Mouse (Mus musculus) heart, postnatal 4 days (tissue): ENCODE data around the gene Ldhal6b. TPM values are rescaled to one million over a fixed set of nuclear protein-coding genes. Genes with fewer than 3 reads are reported as not detected.
A peak's percentile ranks its signal among the peaks of the same experiment; 100 is the strongest.

ENCODE experiments used
- DNase-seq: peaks from one replicate; pipeline ENCODE4 v3.0.0; 2021
- total RNA-seq, 2 experiments: library from RNA; stranded (reverse); gene quantifications; 2 replicates each; pipeline ENCODE4 v1.2.3; 2021

Gene Ldhal6b
- total RNA-seq, 2 experiments from 2014 or later, result 1.0 to 1.3 TPM

DNA sequence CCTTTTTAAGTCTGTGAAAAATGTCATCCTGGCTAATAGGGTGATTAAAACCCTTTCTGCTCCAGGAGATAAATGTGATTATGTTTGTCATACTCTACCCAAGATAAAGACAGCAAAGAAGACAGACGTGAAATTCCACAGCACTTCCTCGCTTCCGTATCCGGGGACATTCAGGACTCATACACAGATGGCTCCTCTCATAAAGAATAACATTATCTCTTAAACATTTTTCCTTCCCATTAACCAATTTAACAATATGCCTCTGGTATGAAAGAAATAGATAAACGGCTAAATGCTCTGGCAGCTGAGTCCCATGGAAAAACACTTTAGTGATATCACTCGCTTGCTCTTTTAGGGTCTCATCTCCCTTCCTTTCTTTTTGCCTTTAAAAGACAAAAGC, 11.5 kb downstream of the Ldhal6b start:
- DNase-seq, result no peak

DNA sequence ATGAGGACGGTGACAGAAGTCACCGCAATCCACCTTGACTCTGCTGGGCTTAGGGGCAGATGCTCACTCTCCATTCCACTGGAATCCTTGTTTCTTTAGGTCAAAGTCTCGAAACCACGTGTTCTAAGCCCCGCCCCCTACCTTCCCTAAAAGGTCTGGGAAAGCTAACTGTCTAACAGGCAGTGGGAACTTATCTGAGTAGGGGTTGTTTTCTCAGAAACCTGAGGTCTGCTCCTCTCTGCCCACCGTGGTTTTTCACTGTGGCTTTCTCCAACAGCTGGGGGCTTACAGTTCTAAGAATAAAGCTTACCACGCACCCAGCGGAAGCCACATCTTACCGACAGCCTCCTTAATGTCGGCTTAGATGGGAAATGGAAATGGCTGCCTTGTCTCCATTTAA, 12.0 kb downstream of the Ldhal6b start:
- DNase-seq, result no peak

DNA sequence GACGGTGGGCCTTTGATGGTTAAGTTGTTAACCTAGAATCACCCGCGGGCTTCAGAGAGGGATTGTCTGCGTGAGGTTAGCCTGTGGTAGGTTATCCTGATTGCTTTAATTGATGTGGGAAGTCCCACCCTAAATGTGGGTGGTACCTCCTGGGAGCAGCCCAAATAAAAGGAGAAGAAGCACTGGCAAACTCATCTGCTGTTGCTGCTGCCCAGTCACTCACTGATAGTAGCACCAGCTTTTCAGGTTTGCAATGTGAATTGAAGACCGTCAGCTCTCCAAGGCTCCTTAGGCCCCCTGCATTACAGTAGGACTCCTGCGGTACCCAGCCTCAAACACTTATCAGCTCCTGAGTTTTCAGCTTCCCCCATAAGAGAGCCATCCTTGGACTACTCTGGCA, 14.7 kb downstream of the Ldhal6b start:
- DNase-seq, result no peak

DNA sequence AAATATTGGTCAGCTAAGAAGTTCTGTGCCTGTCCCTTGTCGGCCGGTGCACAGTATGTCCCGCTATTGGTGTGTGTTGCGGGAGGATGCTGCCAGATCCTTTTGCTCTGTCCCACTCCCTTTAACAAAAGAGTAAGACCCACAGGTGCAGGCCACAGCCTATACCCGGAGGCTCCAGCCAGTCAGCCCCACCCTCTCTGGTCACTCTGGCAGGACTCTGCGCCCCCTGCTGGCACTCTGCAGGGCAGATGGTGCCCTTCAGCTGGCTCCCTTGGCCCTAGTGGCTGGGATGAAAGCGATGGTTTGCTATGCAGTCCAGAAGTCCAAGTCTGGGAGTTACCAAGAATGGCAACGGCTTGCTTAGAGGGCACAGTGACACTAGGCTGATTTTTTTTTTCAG, 15.9 kb downstream of the Ldhal6b start:
- DNase-seq, result peak; percentile 86

DNA sequence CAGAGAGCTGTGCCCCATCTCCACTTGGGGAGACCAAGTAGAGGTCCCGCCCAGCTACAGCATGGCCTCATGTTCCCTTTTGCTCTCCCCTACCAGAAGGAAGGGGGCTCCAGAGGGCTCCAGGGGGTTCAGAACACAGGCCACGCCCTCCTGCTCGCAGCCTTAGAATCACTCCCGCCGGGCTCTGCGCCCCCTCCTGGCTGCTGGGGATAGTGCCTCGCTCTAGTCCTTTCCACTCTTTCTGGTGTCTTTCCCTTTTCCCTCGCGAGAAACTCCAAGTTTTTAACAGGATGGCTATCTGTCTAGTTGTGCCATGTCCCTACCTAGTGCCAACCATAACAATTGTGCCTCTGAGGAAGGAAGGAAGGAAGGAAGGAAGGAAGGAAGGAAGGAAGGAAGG, 16.5 kb downstream of the Ldhal6b start:
- DNase-seq, result peak; percentile 83

DNA sequence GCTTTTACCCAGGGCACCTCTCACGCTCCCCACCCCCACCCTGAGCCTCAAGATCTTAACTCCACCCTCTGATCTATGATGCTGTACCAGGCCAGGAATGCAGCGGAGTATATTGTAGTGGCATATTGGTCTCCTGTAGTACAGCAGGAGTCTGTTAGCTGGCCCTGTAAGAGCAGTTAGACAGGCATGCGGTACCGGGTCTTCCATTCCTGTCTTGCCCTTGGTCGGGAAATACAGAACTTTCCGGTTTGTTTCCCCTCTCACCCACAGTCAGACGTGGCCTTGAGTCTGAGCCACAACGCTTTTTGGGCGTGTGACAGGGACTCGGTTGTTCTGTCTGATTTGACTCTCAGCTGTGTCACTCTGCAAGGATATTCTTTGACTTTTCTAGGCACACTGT, 17.3 kb downstream of the Ldhal6b start:
- no peak for DNase-seq

DNA sequence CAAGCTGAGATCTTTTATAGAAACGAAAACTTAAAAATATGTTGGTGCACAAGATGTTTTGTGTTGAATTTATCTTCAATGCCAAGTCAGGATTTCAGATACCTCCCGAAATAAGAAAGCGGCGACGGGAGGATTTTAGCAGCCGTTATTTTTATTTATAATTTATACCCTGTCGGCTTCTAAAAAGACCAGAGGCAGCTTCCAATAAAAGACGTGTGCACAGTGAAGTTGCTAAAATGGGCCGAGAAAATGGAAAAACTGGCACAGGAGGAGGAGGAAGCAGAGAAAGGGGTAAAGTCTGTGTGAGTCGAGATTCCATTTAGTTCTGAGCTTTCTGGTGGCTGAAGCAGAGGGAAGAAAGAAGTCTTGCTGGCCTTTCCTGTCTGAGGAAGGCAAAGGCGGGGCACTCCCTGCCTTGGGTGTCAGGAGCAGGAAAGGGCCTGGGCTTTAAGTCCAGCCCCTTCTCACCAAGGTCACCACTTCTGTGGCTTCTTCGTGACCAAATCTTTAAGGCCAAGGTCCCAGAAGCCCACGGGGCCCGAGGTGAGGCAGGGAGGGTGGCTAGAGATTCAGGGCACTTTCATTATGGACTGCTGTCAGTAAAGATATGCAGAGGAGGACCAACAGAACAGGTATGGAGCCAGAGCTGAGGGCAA, 18.0 kb downstream of the Ldhal6b start:
- DNase-seq, result no peak

DNA sequence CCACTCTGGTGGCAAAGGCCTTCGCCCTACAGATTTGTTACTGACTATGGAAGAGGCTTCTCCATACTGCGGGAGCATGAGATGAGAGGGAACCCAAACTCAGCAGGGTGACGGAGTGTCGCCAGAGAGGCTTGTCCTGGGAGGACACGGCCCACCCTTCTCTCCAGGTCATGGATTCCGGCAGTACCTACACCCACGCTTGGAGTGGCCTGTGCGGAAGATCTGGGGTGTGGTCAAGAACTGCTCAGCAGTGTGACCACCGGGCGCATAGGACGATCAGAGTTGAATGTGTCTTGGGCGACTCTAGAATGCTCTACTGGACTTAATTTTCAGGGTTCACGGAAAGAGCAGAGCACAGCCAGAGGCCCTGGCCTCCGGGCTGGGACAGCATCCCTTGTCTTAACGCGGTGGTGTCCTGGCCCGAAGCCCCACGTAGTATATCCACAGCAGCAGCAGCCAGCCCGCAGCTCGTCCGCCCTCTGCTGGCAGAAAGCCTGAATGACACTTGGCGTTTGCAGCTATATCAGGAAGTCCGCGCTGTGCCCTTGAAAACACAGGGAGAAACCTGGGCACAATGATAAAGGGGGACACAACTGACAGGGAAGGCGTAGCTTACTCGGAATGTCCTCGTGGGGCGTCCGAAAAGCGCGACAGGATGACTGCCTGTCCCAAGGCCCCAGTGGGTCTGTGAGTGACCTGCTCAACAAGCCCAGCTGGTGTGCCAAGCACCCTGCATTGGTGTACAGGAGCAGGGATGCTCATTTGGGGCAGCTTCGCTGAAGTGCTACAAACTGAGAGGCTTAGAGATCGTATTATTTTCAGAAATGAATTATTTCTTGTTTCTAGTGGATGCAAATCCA, 21.2 kb downstream of the Ldhal6b start:
- peak; percentile 94 for DNase-seq

DNA sequence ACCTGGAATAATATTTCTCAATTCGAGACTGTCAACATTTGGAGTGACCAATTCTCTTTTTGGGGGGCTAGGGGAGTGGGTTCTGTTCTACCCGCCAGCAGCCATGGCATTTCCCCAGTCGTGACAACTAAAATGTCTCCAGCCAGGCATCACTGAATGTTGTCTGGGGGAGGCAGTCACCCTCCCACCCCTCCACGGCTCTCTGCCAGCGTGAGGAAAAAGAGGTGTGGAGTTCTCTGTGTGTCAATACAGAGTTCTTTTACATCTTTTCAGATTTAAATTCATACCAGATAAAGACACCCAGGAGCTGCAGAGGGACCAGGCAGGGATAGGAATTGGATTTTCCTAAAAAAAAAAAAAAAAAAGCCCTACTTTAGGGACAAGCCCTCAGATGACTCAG, 22.4 kb downstream of the Ldhal6b start:
- no peak for DNase-seq

DNA sequence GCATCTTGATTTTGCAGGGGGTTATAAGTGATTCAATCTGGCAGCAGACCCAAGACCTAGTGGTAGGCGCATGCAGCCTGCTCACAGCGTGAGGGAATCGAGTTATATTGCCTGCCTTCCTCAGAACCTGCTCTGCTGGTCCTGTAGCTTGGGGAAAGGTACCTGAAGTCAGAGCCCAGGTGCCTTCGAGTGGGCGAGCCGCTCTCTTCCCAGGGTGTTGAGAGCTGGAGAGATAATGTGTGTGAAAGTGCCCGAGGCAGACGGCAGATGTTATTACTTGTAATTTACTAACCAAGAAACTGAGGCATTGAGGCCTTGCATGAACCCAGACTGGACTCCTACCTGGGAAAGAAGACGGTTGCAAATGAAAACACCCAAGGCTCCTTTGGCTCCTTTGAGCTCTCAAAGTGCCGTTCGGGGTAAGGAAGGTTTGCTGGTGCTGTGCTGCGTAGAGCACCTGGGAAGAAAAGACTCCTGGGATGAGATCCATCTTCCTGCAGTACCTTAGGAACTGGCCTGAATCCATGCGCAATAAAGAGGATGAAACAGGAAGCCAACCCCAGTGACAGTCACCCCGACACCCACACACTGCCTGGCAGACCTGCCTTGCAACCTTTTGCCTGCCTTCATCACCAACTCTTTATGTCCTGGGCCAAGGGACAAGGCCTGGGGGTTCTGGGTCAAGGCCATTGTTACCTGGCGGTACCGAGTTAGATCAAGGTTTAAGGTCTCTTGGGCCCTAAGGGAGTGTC, 22.9 kb downstream of the Ldhal6b start:
- no peak for DNase-seq

DNA sequence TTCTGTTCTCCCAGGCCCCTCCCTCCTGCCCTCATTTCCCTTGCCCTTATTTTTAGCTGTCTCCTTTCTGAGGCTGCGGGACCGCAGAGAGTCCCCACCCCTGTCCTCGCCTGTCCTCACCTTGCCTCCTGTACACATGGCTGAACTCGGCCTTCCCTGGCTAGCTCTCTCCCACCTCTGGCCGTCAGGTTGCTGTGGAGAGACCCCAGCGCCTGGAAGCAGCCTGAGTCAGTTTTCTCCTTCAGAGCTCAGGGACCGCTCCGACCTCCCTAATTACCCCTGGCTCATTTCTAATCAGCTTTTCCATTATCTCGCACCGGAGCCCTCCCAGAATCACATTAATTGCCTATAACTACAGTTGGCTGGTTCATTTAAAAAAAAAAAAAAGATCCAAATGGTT, 27.9 kb downstream of the Ldhal6b start:
- DNase-seq, result no peak

DNA sequence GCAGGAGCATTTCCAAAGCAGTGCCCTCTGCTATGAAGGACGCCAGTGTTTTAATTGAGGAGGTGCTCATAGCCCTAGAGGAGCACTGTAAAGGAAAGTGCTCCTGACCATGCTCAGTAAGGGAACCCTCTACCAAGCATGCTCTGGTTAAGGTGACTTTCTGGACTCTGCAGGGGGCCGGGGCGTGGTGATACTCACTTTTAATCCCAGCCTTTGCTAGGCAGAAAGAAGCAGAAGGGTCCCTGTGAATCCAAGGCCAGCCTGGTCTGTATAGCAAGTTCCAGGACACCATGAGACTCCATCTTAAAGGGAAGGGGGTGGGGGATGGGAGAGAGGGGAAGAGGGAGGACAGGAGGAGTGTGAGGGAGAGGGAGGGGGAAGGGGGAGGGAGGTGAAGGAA, 30.2 kb downstream of the Ldhal6b start:
- DNase-seq, result no peak

DNA sequence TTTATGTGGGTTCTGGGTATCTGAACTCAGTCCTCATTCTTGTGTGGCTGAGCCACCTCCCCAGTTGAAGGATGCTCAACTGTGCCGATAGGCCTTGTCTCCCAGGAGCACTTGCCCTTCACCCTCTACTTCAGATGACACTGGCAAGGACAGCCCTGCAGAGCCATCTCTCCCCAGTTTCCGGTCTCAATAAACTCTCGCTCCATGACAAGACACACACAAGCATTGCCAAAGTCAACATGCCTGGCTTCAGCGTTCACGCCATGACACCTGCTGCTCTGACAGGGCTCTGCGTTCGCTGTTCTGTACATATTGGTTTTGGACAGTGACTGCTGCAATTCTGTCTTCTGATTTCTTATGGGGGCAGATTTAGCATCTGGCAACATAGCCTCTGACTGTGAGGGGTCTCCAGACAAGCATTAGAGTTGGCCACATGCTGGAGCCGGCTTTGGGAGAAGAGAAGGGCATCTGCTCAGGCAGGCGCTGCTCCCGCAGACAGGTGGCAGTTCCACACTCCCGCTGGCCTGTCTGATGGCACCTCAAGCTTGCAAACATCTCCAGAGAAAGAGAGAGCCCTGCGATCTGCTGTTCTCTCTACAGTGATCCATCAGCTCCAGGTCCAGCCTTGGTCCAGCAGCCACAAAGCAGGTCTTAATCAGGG, 31.6 kb downstream of the Ldhal6b start:
- DNase-seq, result no peak

DNA sequence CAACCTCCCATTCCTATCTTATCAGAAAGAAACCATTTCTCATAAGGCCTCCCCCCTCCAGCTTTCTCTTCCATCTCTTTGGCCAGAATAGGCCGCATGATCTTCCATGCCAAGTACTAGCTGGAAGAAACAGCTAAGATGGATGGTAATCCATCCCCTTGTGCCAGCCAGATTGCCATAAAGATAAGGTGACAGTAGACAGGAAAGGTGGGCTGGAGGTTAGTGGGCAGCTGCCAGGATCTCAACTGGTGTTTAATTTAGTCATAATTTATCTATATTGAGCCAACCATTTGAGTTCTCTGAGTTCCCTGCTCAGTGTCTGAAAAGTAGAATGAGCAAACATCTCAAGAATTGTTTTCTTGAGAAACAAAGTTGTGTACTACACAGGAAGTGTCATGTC, 32.9 kb downstream of the Ldhal6b start:
- no peak for DNase-seq

DNA sequence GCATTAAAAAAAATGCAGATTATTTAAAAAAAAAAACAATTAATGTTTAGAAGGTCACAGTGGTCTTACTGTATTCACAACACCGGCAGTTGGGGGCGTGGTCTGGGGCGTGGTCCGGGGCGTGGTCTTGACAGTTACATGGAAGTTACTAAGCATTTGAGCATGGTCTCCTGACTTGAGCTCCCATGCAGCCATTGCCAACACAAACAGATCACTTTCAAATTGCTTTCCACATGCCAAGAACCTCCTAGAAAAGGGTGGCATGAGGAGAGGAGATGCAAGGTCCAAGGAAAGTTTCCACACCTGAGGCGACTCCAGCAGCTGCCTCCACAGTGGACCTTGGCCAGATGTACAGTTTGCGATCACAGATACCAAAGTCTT, 40.6 kb downstream of the Ldhal6b start:
- peak; percentile 28 for DNase-seq

DNA sequence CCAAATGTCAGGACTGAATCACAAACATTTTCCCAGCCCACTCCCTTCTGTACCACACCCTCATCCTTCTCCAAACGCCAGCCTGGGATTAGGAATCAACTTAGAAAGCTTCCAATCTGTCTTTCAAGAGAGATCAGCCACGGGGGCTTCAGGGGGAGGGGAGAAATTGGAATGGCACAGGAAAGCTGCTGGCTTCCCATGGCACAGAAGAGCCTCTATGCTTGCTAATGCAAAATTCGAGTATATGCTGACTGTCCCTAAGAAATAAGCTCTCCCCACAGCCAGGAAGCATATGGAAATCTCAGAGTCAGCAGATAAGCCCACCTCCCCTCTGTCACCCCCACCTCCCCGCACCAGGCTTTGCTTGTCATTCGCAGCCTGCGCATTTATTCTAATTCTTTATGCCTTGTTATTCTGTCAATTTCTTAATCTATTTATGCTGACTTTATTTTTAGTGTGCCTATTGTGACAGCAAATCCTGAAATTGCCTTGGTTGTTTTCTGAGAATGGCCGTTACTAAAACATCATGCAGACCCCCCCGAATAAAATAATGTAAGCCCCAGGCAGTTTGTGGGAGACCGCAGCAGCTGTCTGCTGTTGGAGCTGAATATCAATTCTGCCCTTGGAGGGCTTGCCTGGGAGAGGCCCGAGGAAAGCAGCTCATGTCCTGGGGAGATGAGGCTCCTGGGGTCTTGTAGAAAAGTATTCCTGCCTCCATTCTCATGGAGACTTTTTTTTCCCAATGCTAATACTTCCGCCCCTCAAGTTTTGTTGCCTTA, 41.2 kb downstream of the Ldhal6b start:
- DNase-seq, result no peak

DNA sequence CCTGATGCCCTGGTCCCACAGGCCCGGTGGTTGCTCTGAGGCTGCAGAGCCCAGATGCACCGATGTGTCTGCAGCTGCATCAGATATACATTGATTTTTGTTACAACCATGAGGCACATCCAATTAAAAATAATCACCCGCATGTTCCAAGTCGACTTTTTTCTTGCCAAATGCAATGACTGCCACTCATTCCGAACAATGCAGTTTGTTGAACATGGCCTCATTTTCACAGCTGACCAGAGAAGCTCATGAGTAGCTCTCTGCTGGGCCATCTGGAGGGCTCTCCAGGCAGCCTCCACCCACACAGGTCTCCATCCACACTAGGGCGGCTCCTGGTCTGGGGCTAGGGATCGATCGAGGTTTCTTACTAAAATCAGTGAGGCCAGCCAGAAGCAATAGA, 45.6 kb downstream of the Ldhal6b start:
- no peak for DNase-seq

DNA sequence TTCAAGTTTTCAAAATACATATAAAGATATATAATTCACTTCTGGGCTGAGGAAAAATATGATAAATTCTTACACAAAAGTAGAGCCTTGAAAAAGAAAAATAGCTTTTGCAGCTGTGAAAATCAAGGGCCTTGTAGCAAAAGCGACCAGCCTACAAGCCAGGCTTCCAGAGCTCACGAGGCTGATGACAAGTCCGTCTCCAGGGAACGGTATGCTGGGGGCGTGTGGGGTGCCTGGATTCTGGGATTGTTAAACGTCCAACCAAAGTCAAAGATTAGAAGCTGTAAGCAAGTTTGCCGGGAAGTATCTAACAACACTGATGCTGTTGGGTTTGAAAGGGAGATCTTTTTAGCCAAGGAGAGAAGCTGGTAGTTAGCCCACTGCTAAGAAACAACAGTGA, 47.0 kb downstream of the Ldhal6b start:
- peak; percentile 27 for DNase-seq

DNA sequence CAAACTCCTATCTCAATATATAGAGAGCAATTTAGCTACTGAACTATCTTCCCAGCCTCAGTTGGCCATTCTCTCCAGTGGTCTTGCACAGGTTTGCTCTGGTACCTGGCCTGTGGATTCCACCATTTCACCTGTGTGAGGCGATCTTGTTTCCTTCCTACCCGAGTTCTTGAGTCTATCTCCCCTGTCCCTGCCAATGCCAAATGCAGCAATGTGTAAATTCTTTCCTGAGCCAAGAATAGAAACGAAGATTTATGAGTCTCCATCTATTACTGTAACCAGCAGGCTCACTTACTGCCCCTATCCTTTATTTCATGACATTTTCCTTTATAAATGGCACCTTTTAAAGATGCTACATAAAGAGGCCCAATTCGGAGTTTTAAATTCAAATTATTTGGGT, 47.5 kb downstream of the Ldhal6b start:
- DNase-seq, result no peak
